Mouse (Mus musculus): ENCODE measurements around the gene Calcoco1. TPM values are rescaled to one million over a fixed set of nuclear protein-coding genes. Genes with fewer than 3 reads are reported as not detected.

Calcoco1 gene
- total RNA-seq, 2 experiments from 2014 or later: 118 to 120 TPM

Small RNA genes within 50 kb of the gene (microRNA-seq; reads per million reads assigned to microRNA genes)
- gene Mir688: not detected

Other genes starting within 250 kb of the Calcoco1 start
- 1 to 10 TPM in 1 of 2 experiments, not detected in 1; 4.3 TPM for gene Gm10337, start 218.5 kb downstream of the Calcoco1 start, total RNA-seq (2021)
- gene Map3k12, start 205.1 kb downstream of the Calcoco1 start, total RNA-seq (2021): 10 to 100 TPM; 13.2 to 13.4 TPM
- 10 to 100 TPM; 52.8 to 53.2 TPM for gene Tarbp2, start 204.0 kb downstream of the Calcoco1 start, total RNA-seq (2021)
- gene Npff, start 197.2 kb downstream of the Calcoco1 start, total RNA-seq (2021): 1 to 10 TPM; 5.9 to 8.6 TPM
- gene Gm28047, start 97.1 kb downstream of the Calcoco1 start, total RNA-seq (2021): 1 to 10 TPM in 1 of 2 experiments, not detected in 1; 1.5 TPM
- 10 to 100 TPM; 81.4 to 87.1 TPM for gene Atf7, start 96.7 kb downstream of the Calcoco1 start, total RNA-seq (2021)
- 10 to 100 TPM; 18.1 to 18.2 TPM for gene Atp5g2, start 49.8 kb downstream of the Calcoco1 start, total RNA-seq (2021)
- gene Hoxc13, start 198.9 kb upstream of the Calcoco1 start, total RNA-seq (2021): not detected
- not detected for gene Hoxc12, start 214.6 kb upstream of the Calcoco1 start, total RNA-seq (2021)
- gene Hoxc11, start 232.2 kb upstream of the Calcoco1 start, total RNA-seq (2021): under 1 TPM in 1 of 2 experiments, not detected in 1; 0.20 TPM
- 1 to 10 TPM; 1.2 to 5.6 TPM for gene Hoxc10, start 244.6 kb upstream of the Calcoco1 start, total RNA-seq (2021)
- 1 to 10 TPM; 7.9 to 8.0 TPM for gene Hoxc5, start 245.3 kb upstream of the Calcoco1 start, total RNA-seq (2021)

Data from adrenal gland, postnatal 4 days (tissue).